Mouse (Mus musculus): ENCODE results near the gene D5Ertd579e.

D5Ertd579e gene

GRCm38 (mm10) chr5:36602028-36602427 is 93.8 kb downstream of the D5Ertd579e start:
- DNase-seq (ENCODE audit: low spot score) = no peak

- no peak for DNase-seq (ENCODE audit: low spot score)
These were observed 94.3 kb downstream of the D5Ertd579e start for GRCm38 (mm10) chr5:36601492-36601891.

DNA sequence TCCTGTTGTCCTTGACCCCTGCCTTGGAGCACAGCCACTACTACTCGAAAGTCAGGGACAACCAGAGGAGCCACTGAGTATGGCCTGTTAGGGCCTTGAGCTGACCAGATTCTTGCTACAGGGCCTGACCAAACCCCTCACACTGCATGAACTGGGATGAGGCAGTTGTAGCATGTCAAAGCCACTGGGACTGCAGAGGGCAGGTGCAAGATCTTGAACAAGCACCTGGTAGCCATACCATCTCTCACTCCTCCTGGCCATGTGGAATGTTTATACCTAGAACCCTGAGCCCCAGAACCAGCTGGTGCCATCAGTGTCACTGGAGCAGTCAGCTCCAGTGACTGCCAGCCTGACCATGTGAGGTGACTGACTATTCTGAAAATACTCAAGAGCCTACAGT is 96.9 kb downstream of the D5Ertd579e start:
- no peak for DNase-seq (ENCODE audit: low spot score)

- no peak for DNase-seq (ENCODE audit: low spot score)
These were observed 98.2 kb downstream of the D5Ertd579e start for GRCm38 (mm10) chr5:36597653-36598052.

DNA sequence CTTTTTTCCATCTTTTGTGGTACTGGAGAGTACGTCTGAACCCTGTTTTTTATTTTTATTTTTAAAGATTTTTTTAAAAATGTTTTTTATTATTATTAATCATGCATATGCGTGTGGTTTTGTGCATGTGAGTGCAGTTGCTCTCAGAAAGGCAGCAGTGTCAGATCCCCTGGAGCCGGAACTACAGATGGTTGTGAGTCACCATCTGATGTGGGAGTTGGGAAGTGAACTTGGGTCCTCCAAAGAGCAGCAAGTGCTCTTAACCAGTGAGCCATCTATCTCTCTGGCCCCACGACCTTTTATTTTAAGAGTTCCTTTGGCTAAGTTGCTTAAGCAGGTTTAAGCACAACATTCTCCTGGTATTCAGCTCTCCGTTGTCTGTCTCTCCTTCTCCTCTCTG is 99.6 kb downstream of the D5Ertd579e start:
- DNase-seq (ENCODE audit: low spot score) = no peak

- DNase-seq (ENCODE audit: low spot score) = no peak
These were observed 100.7 kb downstream of the D5Ertd579e start for GRCm38 (mm10) chr5:36595115-36595514.

- DNase-seq (ENCODE audit: low spot score) = no peak
These were observed 101.5 kb downstream of the D5Ertd579e start for GRCm38 (mm10) chr5:36594344-36594743.

DNA sequence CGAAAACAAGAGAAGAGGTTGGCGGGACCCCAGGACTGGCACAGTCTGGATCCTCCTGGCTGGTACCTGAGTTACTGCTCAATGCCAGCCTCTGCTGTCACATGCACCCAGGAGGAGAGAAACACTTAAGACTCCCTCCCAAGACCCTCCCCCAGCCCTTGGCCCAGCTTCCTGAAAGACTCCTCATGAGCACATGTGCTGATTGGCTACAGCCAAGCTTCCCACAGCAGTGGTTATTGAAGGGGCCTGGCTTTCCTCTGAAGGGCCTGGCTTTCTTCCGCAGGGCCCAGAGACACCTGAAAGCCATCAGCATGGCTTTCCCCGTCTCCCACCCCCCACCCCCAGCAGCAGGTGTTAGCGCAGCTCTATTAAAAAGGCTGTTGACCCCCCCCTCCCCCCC is 102.6 kb downstream of the D5Ertd579e start, which contains the start of gene Tbc1d14:
Tbc1d14 (minus strand) TSS at position 101 of the 400 bp plus-strand sequence.
- no peak for DNase-seq (ENCODE audit: low spot score)

DNA sequence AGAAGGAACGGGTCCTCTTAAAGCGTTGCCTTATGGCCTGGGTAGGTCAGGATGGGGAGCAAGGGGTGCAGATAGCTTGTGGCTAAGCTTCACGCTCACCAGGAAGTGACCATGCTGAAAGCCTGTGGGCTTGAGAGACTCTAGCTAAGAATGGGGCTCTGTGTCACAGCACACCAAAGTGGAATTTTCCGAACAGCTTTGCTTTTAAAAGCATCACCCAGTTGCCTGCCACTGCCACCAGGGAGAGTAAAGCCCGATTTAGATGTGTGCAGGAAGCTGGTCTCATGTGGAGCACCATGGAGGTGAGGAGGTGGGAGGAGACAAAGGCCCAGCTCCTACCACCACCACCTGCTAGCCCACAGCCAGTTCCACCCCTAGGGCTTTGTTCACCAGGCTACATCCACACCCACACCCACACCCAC is 105.3 kb downstream of the D5Ertd579e start:
- DNase-seq (ENCODE audit: low spot score) = no peak

DNA sequence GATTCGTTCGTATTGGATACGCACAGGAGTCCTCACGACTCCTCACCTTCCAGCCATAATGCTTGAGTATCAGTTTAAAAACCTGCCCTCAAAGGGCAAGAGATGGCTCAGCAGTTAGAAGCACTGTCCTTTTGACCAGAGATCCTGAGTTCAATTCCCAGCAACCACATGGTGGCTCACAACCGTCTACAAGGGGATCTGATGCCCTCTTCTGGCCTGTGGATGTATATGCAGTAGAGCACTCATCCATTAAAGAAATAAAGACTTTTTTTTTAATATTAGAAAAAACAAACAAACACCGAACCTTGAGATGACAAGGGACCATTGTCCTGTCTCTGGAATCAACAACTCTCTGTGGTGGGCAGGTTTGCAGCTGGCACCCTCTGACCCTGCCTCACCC is 111.5 kb downstream of the D5Ertd579e start:
- no peak for DNase-seq (ENCODE audit: low spot score)

DNA sequence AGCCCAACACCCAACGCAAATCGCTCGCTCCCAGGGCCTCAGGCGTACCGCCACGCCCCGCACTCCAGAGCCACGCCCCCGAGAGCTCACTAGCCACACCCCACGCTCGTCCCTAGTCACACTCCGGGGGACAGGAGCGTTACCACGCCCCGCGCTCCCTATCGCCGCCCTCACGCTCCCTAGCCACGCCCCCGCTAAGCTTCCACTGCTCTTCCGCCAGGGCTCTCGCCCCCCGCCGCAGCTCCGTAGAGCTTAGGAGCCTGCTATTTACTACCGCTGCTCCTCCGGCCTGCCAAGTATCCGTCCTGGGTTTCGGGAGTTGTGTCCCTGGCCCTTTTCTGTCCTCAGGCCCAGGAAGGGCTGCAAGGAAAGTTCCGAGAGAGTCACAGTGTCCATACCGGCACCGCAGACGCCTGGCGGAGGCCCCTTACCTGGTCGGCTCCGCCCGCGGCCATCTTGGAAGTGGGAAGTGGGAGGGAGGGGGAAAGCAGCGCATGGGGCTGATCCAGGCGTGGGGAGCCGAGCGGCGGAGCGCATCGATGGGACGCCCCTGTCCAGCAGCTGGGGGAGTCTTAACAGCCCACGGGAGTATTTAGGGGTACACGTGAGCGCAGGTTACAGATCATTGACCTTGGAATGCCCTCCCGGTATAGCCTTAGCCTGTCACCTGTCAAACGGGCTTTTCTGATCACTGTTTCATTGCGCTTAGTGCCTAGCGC is 113.7 kb downstream of the D5Ertd579e start:
- DNase-seq (ENCODE audit: low spot score) = peak; percentile 100

DNA sequence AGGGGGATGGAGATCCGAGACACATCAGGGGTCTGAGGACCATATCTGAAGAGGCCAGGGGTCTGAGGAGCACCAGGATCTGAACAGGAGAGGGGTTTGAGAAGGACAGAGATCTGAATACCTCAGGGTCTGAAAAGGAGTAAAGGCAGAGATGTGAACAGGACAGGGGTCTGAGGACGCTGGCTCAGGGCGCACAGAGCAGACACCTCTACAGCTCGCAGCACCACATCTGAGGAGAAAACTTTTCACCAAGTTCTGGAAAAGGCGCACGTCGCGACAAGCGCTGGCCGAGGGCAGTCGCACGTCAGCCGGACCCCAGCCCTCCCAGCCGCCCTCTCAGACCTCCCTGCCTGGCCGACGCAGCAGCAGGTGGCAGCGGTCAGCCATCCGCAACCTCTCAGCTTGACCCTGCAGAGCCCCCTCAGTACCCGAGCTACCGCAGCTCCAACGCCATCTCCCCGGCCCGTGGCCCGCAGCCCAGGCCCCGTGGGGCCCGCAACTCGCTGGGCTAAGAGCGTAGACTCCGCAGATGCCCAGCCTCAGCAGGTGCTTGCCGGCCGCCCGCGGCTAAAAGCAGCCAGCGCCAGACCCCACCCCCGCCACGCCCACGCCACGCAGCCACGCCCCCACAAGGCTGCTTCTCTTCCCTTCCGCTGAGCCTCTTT is 114.4 kb downstream of the D5Ertd579e start:
- no peak for DNase-seq (ENCODE audit: low spot score)

- no peak for DNase-seq (ENCODE audit: low spot score)
These were observed 115.9 kb downstream of the D5Ertd579e start for GRCm38 (mm10) chr5:36579967-36580366.

DNA sequence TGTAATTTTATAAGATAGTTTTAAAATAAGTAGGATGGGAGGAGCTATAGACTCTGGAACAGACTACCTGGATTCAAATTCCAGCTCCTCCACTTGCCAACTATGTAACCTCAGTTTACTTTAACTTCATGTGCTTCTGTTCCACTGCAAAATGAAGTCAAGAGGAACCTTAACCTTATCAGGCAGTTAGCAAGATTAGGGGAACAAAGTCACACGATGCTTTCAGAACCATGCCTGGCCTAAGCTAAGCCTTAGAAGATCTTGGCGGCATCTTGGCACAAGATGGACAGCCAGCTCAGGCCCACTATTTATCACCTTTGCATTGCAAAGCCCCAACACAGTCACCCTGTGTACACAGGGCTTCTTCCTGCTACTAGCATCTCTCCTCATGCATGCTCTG is 116.8 kb downstream of the D5Ertd579e start:
- DNase-seq (ENCODE audit: low spot score) = no peak

DNA sequence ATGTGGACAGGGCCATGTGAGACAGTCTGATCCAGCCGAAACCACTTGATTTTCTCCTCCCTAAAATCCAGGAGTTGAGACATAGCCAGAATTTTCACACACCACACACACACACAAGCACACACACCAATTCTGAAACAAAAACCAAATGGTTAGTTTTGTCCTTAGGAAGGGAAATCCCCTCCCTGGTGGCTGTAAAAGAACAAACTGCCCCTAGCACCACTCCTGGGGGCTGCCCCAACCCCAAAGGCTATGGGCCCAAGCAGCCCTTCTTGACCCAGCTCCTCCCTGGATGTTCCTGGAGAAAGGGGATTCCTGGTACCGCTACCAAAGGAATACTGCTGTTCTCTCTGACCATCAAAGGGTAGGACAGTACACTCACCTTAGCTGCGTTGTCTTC is 119.4 kb downstream of the D5Ertd579e start:
- DNase-seq (ENCODE audit: low spot score) = no peak

DNA sequence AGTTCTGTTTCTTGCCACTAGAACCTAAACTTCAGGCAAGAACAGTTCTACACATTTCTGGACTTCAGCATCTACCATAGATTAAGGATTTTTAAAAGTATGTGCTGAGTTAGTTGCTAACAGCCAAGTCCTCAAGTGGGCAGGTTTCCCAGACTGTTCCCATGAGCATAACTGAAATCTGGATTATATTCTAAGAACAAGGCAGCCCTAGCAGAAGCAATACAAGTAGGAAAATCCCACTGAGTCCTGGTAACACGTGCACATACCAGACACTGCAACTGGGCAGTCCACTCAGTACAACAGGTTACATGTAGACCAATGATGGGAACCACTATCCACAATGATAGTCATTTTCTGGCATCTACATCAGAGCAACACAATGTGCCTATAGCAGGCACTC is 120.1 kb downstream of the D5Ertd579e start:
- DNase-seq (ENCODE audit: low spot score) = no peak

GRCm38 (mm10) chr5:36575227-36575626 is 120.6 kb downstream of the D5Ertd579e start:
- peak; percentile 21 for DNase-seq (ENCODE audit: low spot score)

DNA sequence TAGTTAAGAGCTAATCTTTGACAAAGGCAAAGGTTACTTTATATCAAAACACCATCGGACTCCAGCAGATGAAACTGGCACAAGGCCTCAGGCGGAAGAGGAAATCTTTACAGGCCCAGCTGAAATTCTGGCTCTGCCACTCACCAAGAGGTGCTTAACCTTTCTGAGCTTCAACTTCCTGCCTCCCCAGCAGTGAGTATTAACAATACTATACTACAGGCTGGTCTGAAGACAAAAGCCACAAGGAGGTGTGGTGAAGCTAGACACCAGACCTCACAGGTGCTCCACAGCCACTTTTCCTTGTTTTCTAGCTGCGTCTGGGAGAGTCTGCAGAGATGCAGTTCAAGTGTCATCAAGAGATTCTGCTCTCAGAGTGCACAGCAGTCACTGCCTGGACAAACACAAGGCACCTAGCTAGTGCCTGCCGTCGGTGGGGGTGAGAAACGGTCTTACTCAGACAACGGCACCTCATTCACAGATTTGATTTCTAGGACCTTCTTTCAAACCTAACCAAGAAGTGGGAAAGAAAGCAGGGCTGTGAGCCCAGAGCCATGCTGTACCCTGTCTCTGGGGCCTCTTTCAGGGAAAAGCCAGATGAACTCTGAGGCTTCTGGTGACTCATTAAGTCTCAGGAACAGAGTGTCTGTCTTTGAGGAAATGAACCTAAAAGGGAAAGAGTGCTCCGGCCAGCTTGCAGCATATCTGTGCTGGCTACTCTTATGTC is 121.5 kb downstream of the D5Ertd579e start:
- no peak for DNase-seq (ENCODE audit: low spot score)

DNA sequence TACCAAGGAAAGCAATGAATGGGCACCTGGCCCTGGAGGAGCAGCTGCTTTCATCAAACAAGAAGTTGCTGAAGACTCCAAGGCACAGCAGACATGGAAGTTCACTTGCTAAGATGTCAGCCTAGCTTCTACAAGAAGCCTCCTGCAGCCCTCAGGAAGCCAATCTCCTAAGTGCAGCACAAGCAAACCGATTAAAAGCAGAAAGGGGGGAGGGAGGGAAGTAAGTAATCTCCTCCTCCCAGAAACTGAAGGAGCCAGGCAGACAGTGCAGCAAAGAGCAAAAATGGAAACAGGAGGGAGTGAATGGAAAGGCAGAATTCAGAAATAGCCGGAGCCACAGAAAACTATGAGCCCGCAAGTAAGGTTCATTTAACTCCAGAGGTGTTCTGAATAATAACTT is 122.5 kb downstream of the D5Ertd579e start:
- DNase-seq (ENCODE audit: low spot score) = no peak

DNA sequence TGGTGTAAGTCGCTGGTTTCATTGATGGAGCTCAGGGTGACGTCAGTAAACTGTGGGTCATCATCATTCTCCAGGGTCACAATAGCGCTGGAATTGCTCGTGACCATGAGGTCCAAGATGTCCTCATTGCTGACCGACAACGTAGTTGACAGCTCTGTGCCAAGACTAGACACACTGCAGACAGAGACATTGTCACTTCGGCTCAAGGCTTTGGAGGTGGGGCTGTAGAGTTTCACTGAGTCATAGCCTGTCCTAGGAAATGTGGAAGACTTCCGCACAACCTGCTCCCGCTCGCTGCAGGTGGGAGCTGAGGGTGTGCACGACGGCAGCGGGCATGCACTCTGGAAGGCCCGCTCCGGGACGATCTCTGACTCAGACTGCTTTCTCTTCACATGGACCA is 124.5 kb downstream of the D5Ertd579e start:
- no peak for DNase-seq (ENCODE audit: low spot score)

DNA sequence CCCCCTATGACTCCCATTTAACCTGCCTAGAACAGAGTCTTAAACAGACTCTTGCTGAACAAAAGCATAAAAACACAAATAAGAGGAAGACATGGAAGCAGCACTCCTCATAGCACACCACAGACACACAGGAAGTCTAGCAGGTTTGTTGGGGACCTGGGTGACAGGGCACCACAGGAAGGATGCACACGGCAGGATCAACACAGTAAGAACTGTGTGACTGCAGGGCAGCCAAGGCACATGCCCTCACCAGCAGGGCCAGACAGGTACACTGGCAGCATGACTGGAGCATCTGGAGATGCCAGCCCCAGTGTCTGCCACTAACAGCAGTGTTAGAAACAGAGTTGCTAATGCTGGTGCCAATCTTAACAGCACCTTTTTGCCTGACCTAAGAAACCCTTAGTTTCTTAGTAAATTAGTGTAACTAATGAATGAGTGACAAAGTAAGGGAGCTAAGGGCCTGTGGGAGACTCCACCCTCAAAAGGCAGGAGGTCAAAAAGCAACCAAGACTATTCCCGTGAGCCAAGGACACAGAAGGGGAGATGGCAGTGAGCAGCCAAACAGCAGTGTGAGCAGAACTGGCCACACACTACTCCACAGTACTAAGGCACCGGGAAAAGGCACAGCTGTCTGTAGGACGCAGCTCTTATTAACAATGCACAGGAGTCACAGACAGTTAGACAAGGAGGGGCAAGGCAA is 125.1 kb downstream of the D5Ertd579e start:
- DNase-seq (ENCODE audit: low spot score) = no peak

GRCm38 (mm10) chr5:36570098-36570497 is 125.7 kb downstream of the D5Ertd579e start:
- DNase-seq (ENCODE audit: low spot score) = no peak

All from ovary, adult 18-20 months (tissue).